Mouse (Mus musculus): Measurements from ENCODE around the gene Adm2. TPM values are rescaled to one million over a fixed set of nuclear protein-coding genes. Genes with fewer than 3 reads are reported as not detected.

Gene Adm2
- total RNA-seq (2021): not detected
- long read RNA-seq: 0 reads

GRCm38 (mm10) chr15:89322670-89323522, at the start of gene Adm2:
Gene Adm2 (plus strand): TSS chr15:89322720.
- DNase-seq (ENCODE audit: low spot score in 2 of 2): no peak

DNA sequence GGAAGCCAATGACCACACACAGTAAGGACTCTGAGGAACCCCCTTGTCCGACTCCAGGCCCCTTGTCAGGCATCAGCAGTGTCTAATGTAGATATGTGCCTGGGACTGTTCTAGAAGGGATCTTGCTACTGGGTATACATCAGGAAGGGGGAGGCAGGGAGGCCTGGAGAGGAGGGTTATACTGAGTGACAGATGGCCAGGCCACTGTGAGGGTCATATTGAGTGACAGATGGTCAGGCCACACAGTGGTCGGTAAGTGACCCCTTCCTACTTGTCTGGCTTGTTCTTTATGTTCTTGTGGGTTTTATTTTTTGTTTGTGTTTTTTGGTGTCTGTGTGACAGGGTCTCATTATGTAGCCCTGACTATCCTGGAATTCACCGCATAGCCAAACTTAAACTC, 47.0 kb upstream of the Adm2 start:
- no peak for DNase-seq (ENCODE audit: low spot score in 2 of 2)

DNA sequence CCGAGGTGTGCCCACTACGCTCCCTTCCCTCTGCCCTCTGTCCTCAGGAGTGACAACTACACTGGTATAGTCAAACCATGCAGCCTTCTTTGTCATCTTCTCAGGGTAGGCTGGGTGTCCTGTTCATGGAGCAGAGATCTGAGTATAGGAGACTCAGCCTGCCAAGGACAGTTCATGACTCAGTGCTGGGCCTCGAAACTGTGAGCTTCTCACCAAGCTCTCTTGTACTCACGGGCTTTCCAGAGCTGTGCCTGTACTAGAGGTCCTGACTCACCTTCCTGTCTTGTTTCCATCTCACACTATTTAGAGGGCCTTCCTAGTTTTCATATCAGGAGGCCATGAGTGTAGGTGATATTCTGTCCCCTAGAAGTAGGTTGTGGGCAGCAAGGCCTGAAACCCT, 45.2 kb upstream of the Adm2 start:
- no peak for DNase-seq (ENCODE audit: low spot score in 2 of 2)

DNA sequence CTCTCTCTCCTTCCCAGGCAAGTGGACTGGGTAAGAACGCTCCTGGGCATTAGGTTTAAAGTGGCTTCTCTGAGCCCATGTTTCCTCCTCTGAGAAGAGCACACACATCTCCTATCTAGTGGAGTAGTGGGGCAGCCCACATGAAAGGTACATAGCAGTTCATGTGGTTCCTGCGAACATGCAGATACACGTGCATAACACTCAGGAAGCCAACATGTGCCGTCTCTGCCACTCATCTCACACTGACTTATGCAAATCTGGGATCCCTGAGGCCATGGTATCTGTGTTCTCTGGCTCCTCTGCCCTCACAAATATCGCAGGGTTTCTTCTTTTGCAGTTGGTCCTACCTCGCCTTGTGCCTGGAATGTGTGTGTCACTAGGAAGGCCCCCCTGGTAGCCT, 40.0 kb upstream of the Adm2 start:
- DNase-seq (ENCODE audit: low spot score in 2 of 2): no peak

DNA sequence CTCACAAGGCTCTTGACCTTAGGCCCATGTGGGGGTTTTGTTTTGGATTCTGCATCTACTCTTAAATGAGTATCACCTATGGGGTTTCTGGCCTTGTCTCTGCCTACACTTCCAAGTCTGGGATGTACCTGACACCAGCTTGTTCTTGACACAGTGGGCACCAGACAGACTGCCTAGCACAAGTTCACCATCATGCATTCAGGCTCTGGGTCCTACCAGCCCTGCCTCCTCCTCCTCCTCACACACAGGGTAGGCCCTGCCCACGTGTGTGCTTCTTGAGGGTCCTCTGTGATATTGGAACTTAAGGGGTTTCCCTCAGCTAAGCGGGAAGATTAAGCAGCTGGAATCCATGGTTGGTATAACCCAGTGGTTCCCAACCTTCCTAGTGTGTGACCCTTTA, 38.4 kb upstream of the Adm2 start:
- DNase-seq (ENCODE audit: low spot score in 2 of 2): no peak

DNA sequence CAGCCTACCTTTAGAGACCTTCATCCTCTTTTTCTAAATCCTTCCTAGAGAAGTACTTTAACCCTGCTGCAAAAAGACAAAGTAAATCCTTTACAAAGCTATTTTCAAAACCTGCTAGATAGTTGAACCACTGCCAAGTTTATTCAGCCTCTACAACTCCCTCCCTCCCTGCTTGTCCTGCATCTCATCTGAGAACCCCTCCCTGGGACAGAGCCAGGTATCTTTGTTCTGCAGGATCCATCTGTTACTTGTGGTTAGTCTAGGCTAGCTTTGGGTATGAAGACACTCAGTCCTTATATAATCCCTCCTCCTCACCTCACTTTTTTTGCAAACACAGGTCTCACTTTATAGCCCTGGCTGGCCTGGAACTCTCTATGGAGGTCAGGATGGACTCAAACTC, 37.5 kb upstream of the Adm2 start:
- DNase-seq (ENCODE audit: low spot score in 2 of 2): no peak

- DNase-seq (ENCODE audit: low spot score in 2 of 2): no peak
These were observed 37.0 kb upstream of the Adm2 start for GRCm38 (mm10) chr15:89285478-89285877.

GRCm38 (mm10) chr15:89286114-89286513, 36.4 kb upstream of the Adm2 start:
- no peak for DNase-seq (ENCODE audit: low spot score in 2 of 2)

DNA sequence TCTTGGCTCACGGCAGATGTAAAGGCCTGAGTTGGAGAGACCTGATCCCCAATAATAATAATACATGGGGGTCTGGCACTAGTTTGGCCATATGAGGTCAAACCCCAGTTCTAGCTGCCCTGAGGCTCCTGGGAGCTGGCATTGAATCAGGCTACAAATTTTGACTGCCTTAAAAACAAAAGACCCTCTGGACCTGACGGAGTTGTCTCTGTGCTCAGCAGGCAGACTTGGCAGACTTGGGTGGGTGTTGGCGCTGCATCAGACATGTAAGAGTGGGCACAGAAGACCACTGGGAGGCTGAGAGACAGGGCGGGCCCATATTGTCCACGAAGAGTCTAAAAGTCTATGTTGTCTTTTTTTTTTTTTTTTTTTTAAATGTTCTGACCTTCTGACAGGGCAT, 35.9 kb upstream of the Adm2 start:
- no peak for DNase-seq (ENCODE audit: low spot score in 2 of 2)

DNA sequence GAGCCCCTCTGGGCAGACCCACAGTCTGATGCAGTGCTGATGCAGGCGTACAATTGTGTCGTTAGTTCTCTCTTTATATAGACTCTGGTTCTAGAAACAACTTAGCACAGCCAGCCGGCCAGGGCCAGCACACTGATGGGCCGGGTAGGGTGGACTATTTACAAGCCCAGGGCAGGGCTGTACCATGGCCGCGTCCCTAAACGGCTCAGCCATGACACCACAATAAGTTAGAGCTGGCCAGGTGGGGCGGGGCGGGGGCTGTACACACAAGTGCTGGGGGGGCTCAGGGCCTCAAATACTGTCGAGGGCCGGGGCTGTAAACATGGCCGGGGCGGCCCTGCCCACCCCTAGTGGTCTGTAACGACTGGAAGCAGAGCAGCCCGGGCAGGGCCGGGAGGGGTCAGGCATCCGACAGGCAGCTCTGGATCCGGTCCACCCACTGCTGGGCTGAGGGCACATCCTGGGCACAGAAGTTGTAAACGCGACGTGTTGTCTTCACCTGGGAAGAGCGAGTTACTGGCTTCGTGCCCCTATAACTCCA, 34.2 kb upstream of the Adm2 start:
- DNase-seq (ENCODE audit: low spot score in 2 of 2): no peak

GRCm38 (mm10) chr15:89289455-89289854, 33.1 kb upstream of the Adm2 start:
- DNase-seq (ENCODE audit: low spot score in 2 of 2): no peak

DNA sequence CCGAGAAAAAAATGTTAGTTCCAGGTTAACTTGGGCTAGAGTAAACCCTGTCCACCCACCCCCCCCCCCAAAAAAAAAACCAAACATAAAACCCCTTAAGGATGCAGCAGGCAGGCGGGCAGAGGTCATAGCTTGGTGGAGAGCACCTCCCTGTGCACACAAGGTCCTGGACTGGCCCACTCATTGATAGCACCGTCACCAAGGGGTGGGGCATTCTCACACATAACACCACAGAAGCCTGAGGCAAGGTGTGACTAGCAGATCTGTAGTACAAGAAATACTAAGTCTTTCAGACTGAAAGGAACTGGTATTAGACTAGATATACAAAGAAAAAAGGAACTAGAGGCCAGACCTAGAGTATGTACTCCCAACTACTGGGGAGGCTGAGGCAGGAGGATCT, 31.0 kb upstream of the Adm2 start:
- DNase-seq (ENCODE audit: low spot score in 2 of 2): no peak

DNA sequence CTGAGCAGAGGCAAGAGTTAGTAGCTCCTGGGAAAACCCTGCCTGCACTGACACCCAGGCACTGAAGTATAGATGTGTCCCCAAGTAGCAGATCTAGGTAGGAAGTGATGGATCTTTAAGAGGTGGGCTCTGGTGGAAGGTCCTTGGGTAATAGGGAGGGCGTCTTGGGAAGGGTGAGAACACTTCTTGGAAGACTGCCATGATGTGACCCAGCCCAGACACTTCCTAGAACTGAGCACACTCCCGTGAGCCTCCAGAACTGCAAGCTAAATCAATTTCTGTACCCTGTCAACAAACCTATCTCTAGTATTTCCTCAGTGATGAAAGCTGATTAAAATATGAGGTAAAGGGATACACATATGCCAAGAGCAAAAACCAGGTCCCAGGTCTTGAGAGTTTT, 29.7 kb upstream of the Adm2 start:
- no peak for DNase-seq (ENCODE audit: low spot score in 2 of 2)

GRCm38 (mm10) chr15:89293778-89294177, 28.7 kb upstream of the Adm2 start:
- DNase-seq (ENCODE audit: low spot score in 2 of 2): no peak

- DNase-seq (ENCODE audit: low spot score in 2 of 2): no peak
These were observed 26.8 kb upstream of the Adm2 start for GRCm38 (mm10) chr15:89295580-89296165.

DNA sequence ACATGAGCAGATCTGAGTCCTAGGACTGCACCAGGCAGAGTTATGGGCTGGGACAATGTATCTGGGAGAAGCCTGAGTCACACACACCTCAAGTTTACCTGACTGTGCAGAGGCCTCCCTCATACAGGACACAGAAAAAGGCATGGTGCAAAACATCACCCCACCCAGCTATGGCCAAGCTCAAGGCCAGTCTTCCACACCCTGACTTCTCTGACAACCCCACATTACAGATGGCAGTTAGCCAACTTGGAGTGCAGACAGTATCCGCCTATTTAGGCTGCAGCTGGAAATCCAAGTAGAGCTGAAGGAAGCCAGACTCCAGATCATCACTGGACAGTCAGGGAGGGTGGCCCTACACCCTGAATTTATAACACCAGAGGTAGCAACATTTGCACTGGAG, 26.1 kb upstream of the Adm2 start:
- DNase-seq (ENCODE audit: low spot score in 2 of 2): no peak

DNA sequence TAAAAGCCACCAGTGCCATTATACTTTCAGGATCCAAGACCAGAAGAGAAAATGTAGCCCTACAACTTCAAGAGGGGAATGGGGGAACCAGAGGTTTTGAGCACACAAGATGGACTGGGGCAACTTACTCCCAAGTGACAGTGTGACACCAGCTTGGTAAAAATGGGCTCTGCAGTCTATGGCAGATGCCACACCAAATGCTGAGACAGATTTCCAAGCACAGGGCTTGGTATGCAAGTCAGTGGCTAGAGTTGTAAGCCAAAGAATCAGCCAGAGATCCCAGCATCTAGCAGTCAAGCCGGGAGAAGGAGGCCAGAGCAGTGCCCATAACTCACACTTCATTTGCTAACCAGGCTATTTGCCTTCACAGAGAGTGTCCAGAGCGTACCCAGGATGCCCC, 24.8 kb upstream of the Adm2 start:
- no peak for DNase-seq (ENCODE audit: low spot score in 2 of 2)

DNA sequence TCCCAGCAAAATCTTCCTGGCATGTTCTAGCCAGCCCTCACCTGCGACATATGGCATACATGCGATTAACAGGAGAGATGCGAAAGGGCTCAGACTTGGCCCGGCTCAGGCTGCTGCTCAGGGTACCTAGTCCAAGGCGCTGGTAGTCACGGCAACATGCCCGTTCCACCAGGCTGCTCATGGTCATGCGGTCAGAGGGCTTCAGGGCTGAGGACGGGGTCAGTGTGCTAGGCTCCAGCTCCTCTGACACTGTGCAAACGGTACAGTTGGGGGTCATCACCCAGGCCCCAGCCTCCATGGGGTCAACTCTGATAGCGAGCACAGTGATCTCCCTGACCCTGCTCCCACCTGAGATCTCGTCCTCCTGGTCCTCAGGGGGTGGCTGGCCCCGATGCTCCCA, 22.3 kb upstream of the Adm2 start:
- DNase-seq (ENCODE audit: low spot score in 2 of 2): no peak

DNA sequence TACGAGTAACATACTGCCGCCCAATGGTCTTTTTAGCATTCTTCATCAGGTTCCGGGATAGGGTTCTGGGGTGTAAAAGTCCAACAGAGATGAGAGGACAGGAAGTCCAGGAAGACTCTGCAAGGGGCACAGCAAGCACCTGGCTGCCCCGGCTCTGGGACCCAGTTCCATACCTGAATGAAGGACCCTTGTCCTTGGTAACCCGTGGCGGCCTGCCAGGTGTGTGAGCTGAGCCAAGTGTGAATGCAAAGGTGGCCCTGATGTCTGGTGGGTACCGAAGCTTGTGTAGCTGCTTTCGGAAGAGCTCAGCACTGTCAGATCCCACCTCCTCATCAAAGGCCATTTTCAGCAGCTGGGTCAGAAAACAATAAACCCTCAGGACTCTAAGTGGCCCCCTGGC, 21.9 kb upstream of the Adm2 start:
- no peak for DNase-seq (ENCODE audit: low spot score in 2 of 2)

GRCm38 (mm10) chr15:89305966-89306365, 16.6 kb upstream of the Adm2 start:
- DNase-seq (ENCODE audit: low spot score in 2 of 2): no peak

GRCm38 (mm10) chr15:89307461-89307860, 15.1 kb upstream of the Adm2 start:
- DNase-seq (ENCODE audit: low spot score in 2 of 2): peak in 1 of 2 experiments; percentile 3

GRCm38 (mm10) chr15:89308406-89309139, 13.9 kb upstream of the Adm2 start:
- peak in 1 of 2 experiments; percentile 7 for DNase-seq (ENCODE audit: low spot score in 2 of 2)
